Mouse (Mus musculus) neural tube, embryonic 13.5 days (tissue): ENCODE data around the gene Myrfl. TPM values are rescaled to one million over a fixed set of nuclear protein-coding genes. Genes with fewer than 3 reads are reported as not detected.

Source experiments
- ATAC-seq: fragments of 200-750 bp; cut with Nextera tagmentation; 2 replicates; pipeline ENCODE4 v1.8.0; 2017; ENCODE audit warnings: low read depth, mild to moderate bottlenecking, moderate TSS enrichment, moderate library complexity
- H3K27ac ChIP-seq: fragments of 300-500 bp; sonication (generic); replicated peaks from 2 replicates; pipeline ENCODE4 v1.5.1; 2015; ENCODE audit warnings: moderate library complexity, mild to moderate bottlenecking, inconsistent platforms
- H3K27me3 ChIP-seq: fragments of 300-500 bp; sonication (generic); 2 replicates; pipeline ENCODE4 v1.6.1; 2015; ENCODE audit warnings: mild to moderate bottlenecking, inconsistent platforms
- H3K36me3 ChIP-seq: fragments of 300-500 bp; sonication (generic); 2 replicates; pipeline ENCODE4 v1.6.1; 2015; ENCODE audit warnings: mild to moderate bottlenecking, inconsistent platforms
- H3K4me1 ChIP-seq: fragments of 300-500 bp; sonication (generic); replicated peaks from 2 replicates; pipeline ENCODE4 v1.6.1; 2015; ENCODE audit warnings: inconsistent platforms
- H3K4me2 ChIP-seq: fragments of 300-500 bp; sonication (generic); 2 replicates; pipeline ENCODE4 v1.6.1; 2015; ENCODE audit warnings: inconsistent platforms, mild to moderate bottlenecking, moderate library complexity
- H3K4me3 ChIP-seq: fragments of 300-500 bp; sonication (generic); 2 replicates; pipeline ENCODE4 v1.5.1; 2015; ENCODE audit warnings: mild to moderate bottlenecking, inconsistent platforms
- H3K9ac ChIP-seq: fragments of 300-500 bp; sonication (generic); 2 replicates; pipeline ENCODE4 v1.6.1; 2015; ENCODE audit warnings: moderate library complexity, mild to moderate bottlenecking, inconsistent platforms
- H3K9me3 ChIP-seq: fragments of 300-500 bp; sonication (generic); 2 replicates; pipeline ENCODE4 v1.6.1; 2016; ENCODE audit warnings: inconsistent platforms
- WGBS: fragments of 180-500 bp; shearing (Covaris S2); methylation state at CpG from one replicate; pipeline ENCODE4 v1.1.7; 2015; 5-methylcytosine and 5-hydroxymethylcytosine counted together
- polyA plus RNA-seq: library from polyadenylated mRNA; unstranded; fragments of >200 nt; fragmentation: Nextera tagmentation; extraction: Ambion mirVana; gene quantifications from 2 replicates; pipeline ENCODE4 v1.2.1, GENCODE M21; 2015

The Myrfl gene
- polyA plus RNA-seq, 1 experiment from 2014 or later, result 0.27 TPM

DNA sequence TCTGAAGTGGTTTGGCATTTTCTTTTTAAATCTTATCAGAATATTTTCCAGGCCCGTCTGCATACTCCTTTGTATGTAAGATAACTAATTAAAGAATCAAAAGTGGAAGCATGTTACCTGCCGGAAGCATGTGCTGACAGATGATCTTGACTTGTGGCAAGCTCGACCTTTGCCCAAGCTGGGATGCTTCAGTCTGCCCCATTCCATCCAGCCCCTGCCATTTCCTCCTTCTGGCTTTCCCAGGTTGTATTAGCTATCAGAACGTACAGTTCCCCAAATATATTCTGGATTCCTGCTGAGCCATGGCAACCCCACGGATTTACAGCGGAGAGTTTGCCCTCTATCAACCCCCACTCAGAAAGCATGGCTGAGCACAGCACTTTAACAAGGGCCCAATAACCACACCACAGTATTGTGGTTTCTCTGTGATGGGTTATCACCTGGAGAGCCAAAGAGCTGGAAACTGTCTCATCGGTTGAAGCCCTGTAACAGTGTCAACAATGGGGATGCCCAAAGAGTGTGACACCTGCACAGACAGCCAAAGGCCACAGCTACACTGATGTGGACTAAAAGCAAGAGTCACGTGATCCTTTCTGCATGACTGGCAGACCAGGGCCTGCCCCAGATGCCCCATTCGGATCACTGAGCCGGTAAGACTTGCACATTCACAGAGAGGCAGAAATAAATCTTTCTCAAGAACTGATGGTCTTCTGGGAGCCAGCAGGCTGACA is 150.3 kb downstream of the Myrfl start:
- no peak for ATAC-seq
- Histone ChIP-seq H3K9ac (no peak overlapping the region), H3K4me3 (no peak overlapping the region), H3K4me1 (no peaks in the 10 kb centered on the region; the same call in 1 of the 2 replicates), H3K27me3 (no peaks in the 10 kb centered on the region), H3K36me3 (no peaks in the 10 kb centered on the region), H3K9me3 (no peaks in the 10 kb centered on the region), H3K4me2 (no peak overlapping the region), H3K27ac (no peak overlapping the region)
- WGBS, result 63% methylated on average over 10 of the region's 10 CpGs

- Histone ChIP-seq H3K9ac (no peak overlapping the region), H3K27me3 (no peaks in the 10 kb centered on the region), H3K4me3 (no peak overlapping the region), H3K4me1 (no peaks in the 10 kb centered on the region; the same call in 1 of the 2 replicates), H3K9me3 (no peaks in the 10 kb centered on the region), H3K4me2 (no peak overlapping the region), H3K27ac (no peak overlapping the region), H3K36me3 (no peaks in the 10 kb centered on the region)
- 89% methylated on average over 2 of the region's 2 CpGs for WGBS
- ATAC-seq, result no peak
Measured at GRCm38 (mm10) chr10:116742696-116743095, 154.0 kb downstream of the Myrfl start.

- Histone ChIP-seq H3K27ac (no peak overlapping the region), H3K9me3 (no peaks in the 10 kb centered on the region), H3K36me3 (no peaks in the 10 kb centered on the region), H3K4me3 (no peak overlapping the region), H3K27me3 (no peaks in the 10 kb centered on the region), H3K4me1 (no peaks in the 10 kb centered on the region; the same call in 1 of the 2 replicates), H3K4me2 (no peak overlapping the region), H3K9ac (no peak overlapping the region)
- no peak for ATAC-seq
- WGBS, result 92% methylated on average over 8 of the region's 8 CpGs
Measured at GRCm38 (mm10) chr10:116742189-116742588, 154.5 kb downstream of the Myrfl start.

DNA sequence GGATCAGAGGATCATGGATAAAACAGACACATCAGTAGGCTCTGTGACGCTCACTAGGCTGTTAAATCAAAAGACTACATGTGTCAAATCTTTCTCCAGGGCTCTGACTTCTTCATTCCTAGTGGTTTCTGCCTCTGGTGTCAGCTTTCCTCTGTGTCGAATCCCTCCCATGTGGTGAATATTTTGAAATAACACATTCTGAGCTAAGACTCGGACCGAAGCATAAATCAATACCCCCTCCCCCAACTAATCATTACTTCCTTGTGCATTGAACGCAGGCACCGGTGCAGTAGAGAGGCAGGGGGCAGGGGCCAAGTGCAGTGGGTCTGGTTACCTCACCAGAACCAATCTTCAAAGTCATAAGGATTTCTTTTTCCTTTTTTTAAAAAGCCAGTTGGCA is 155.4 kb downstream of the Myrfl start:
- H3K4me2 ChIP-seq, result no peak overlapping the region
- no peak for ATAC-seq
- H3K9me3 ChIP-seq, result no peaks in the 10 kb centered on the region
- H3K4me1 ChIP-seq, result no peaks in the 10 kb centered on the region
- no peak overlapping the region for H3K4me3 ChIP-seq
- H3K27me3 ChIP-seq, result no peaks in the 10 kb centered on the region
- H3K9ac ChIP-seq, result no peak overlapping the region
- WGBS, result 52% methylated on average over 6 of the region's 6 CpGs
- no peaks in the 10 kb centered on the region for H3K36me3 ChIP-seq
- no peak overlapping the region for H3K27ac ChIP-seq

GRCm38 (mm10) chr10:116740073-116740472 is 156.6 kb downstream of the Myrfl start:
- Histone ChIP-seq H3K4me2 (no peak overlapping the region), H3K36me3 (no peaks in the 10 kb centered on the region), H3K9me3 (no peaks in the 10 kb centered on the region), H3K4me3 (no peak overlapping the region), H3K9ac (no peak overlapping the region), H3K27ac (0 out of 2 replicates have a peak overlapping the region, but pooled peaks have one; percentile 13), H3K4me1 (no peaks in the 10 kb centered on the region), H3K27me3 (no peaks in the 10 kb centered on the region)
- 79% methylated on average over 7 of the region's 7 CpGs for WGBS
- ATAC-seq, result no peak

GRCm38 (mm10) chr10:116738533-116738932 is 158.2 kb downstream of the Myrfl start:
- no peak overlapping the region for H3K27ac ChIP-seq
- ATAC-seq, result no peak
- H3K4me2 ChIP-seq, result no peak overlapping the region
- H3K9me3 ChIP-seq, result no peaks in the 10 kb centered on the region
- WGBS, result 87% methylated on average over 8 of the region's 8 CpGs
- H3K9ac ChIP-seq, result no peak overlapping the region
- no peaks in the 10 kb centered on the region for H3K4me1 ChIP-seq
- H3K27me3 ChIP-seq, result no peaks in the 10 kb centered on the region
- H3K4me3 ChIP-seq, result no peak overlapping the region
- no peaks in the 10 kb centered on the region for H3K36me3 ChIP-seq

DNA sequence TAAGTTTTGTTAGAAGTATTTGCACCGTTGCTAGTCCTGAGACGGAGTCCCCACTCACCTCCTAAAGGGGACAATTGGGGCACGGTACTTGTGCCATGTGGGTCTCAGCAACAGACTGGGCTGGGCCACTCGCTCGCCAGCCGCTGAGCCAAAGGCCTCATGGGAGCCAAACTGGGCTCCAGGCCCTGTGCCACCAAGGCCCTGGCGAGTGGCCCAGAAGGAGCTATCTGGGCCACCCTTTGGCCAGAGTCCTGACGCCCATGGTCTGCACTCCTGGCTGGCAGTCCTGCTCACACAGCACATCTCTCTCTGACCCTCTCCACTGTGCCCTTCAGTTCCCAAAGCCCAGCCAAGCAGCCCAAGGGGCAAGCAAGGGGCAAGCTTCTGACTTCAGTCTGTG is 161.1 kb downstream of the Myrfl start:
- Histone ChIP-seq H3K9me3 (no peaks in the 10 kb centered on the region), H3K4me3 (no peak overlapping the region), H3K4me2 (no peak overlapping the region), H3K9ac (no peak overlapping the region), H3K27me3 (no peaks in the 10 kb centered on the region), H3K36me3 (no peaks in the 10 kb centered on the region), H3K27ac (no peak overlapping the region), H3K4me1 (no peaks in the 10 kb centered on the region)
- 86% methylated on average over 8 of the region's 8 CpGs for WGBS
- no peak for ATAC-seq

DNA sequence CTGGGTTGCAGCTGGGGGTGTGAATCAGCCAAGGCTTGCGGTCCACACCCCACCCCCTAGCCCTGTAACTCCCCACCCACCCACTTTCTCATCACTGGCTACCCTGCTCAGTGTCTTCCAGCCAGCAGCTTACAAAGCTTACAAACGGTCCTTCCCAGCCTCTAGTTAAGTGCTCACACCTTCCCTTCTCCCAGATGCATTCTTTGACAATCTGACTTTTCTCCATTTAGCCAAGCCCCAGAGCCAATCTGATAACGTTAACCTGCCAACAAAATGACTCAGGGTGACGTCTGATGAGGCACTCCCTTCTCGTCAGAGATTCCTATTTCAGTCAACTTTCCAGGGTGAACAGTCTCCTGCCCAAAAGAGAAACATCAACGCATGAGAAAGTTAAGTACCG is 163.1 kb downstream of the Myrfl start:
- Histone ChIP-seq H3K4me1 (no peaks in the 10 kb centered on the region), H3K27me3 (no peaks in the 10 kb centered on the region), H3K4me2 (no peak overlapping the region), H3K36me3 (no peaks in the 10 kb centered on the region), H3K4me3 (no peak overlapping the region), H3K9me3 (no peaks in the 10 kb centered on the region), H3K9ac (no peak overlapping the region), H3K27ac (no peak overlapping the region)
- WGBS, result 88% methylated on average over 7 of the region's 7 CpGs
- ATAC-seq, result no peak

- Histone ChIP-seq H3K27ac (no peak overlapping the region), H3K9ac (no peak overlapping the region), H3K4me1 (peaks cover 8% of the 10 kb centered on the region; the same call in 1 of the 2 replicates), H3K4me3 (no peak overlapping the region), H3K9me3 (no peaks in the 10 kb centered on the region), H3K27me3 (no peaks in the 10 kb centered on the region), H3K4me2 (no peak overlapping the region), H3K36me3 (no peaks in the 10 kb centered on the region)
- no peak for ATAC-seq
- 78% methylated on average over 10 of the region's 10 CpGs for WGBS
Measured at GRCm38 (mm10) chr10:116730033-116730652, 166.6 kb downstream of the Myrfl start.

- H3K27ac ChIP-seq, result no peak overlapping the region
- ATAC-seq, result no peak
- H3K9ac ChIP-seq, result no peak overlapping the region
- no peaks in the 10 kb centered on the region for H3K9me3 ChIP-seq
- 81% methylated on average over 8 of the region's 10 CpGs for WGBS
- H3K4me1 ChIP-seq, result peaks cover 8% of the 10 kb centered on the region; the same call in 1 of the 2 replicates
- no peak overlapping the region for H3K4me2 ChIP-seq
- H3K27me3 ChIP-seq, result no peaks in the 10 kb centered on the region
- no peaks in the 10 kb centered on the region for H3K36me3 ChIP-seq
- no peak overlapping the region for H3K4me3 ChIP-seq
Measured at GRCm38 (mm10) chr10:116728860-116729259, 167.9 kb downstream of the Myrfl start.

DNA sequence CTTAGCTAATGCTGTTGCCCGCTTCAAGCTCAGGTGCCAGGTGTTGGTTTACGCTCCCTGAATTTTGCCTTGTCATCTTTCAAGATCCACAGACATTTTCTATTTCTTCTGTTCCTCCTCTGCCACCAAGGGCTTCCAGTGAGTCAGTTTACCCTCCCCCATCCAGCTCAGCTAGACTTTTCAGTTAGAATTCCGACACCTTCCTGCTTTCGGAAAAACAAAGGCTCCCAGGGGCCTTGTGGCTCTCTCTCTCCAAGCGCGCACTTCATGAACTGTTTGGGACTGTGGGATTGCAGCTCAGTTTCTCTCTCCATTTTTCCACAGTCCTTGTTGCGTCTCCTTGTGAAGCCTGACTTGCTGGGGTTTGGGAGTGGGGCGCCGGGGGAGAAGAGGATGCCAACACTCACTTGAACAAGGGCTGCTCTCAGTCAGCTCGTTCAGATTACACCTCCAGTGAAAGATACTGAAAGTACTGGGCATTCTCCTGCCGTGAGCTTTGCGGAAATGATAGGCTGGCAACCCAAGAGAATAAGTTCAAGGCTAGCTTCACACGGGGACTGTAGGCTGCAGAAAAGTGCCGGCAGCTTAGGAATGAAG is 168.9 kb downstream of the Myrfl start:
- no peaks in the 10 kb centered on the region for H3K27me3 ChIP-seq
- no peak overlapping the region for H3K4me3 ChIP-seq
- no peak overlapping the region for H3K27ac ChIP-seq
- no peak overlapping the region for H3K9ac ChIP-seq
- no peaks in the 10 kb centered on the region for H3K36me3 ChIP-seq
- peak overlapping the region; percentile 29 for H3K4me2 ChIP-seq
- no peaks in the 10 kb centered on the region for H3K9me3 ChIP-seq
- no peak for ATAC-seq
- H3K4me1 ChIP-seq, result peaks cover 8% of the 10 kb centered on the region; the same call in 1 of the 2 replicates
- WGBS, result 30% methylated on average over 14 of the region's 14 CpGs
